In genomic region chr5:107167872-107168300, GRCm38 (mm10) we compare ENCODE assay signal across 8 mouse cellular contexts.
DNase-seq lines count a peak whose midpoint lies in the region; ATAC-seq and TF ChIP-seq lines count a peak whose summit lies in the region.

No protein-coding gene starts in this region.

- WGBS in intestine, embryonic 14.5 days: 39% methylated on average over 8 of the region's 8 CpGs
- 18% methylated on average over 8 of the region's 8 CpGs for WGBS in stomach, postnatal 0 days

- DNase-seq in adrenal gland, postnatal 25 days: peak; percentile 78
- DNase-seq in embryo, embryonic 11 days: peak; percentile 80
- peak; percentile 64 to 77 for DNase-seq in gastrocnemius, postnatal 36 days
- peak; percentile 70 for DNase-seq in intestine, embryonic 14.5 days (ENCODE audit: low spot score)
- DNase-seq in left cerebral cortex, adult 18-20 months (ENCODE audit: low spot score in 2 of 2): peak; percentile 52 to 68
- peak; percentile 89 for DNase-seq in lung, postnatal 36 days
- peak; percentile 48 for DNase-seq in stomach, postnatal 0 days (ENCODE audit: low spot score)
- DNase-seq in spleen, adult 12 weeks (ENCODE audit: low spot score): no peak

- no peaks in the 10 kb centered on the region for H3K36me3 ChIP-seq in intestine, embryonic 14.5 days (ENCODE audit: control insufficient read depth, insufficient read depth, low read length)
- H3K36me3 ChIP-seq in stomach, postnatal 0 days (ENCODE audit: control insufficient read depth, insufficient read depth, low read length): no peaks in the 10 kb centered on the region

- no peak overlapping the region for H3K9ac ChIP-seq in intestine, embryonic 14.5 days (ENCODE audit: low read length)
- no peak overlapping the region for H3K9ac ChIP-seq in stomach, postnatal 0 days (ENCODE audit: low read length)

- intact Hi-C loops in gastrocnemius, postnatal 36 days (cut with DNase I): loop anchor here (5.0 kb wide), 1 partner anchor 119 kb away; the partner anchor contains the start of gene Tgfbr3

- no peaks in the 10 kb centered on the region for H3K9me3 ChIP-seq in intestine, embryonic 14.5 days (ENCODE audit: control insufficient read depth, low read length)
- no peaks in the 10 kb centered on the region for H3K9me3 ChIP-seq in stomach, postnatal 0 days (ENCODE audit: control insufficient read depth, low read length)

- no peak for ATAC-seq in intestine, embryonic 14.5 days (replicated peaks; ENCODE audit: low FRiP score, low TSS enrichment, low read depth)
- peak; percentile 70; the same call in 1 of the 2 replicates for ATAC-seq in stomach, postnatal 0 days (ENCODE audit: low FRiP score, low TSS enrichment)

- peak; percentile 75 for TF ChIP-seq EP300 in stomach, postnatal 0 days (optimal IDR thresholded peaks at IDR 0.05)

- TF ChIP-seq CTCF in stomach, postnatal 0 days (IDR thresholded peaks at IDR 0.05; ENCODE audit: low read depth): no peak

- no peaks in the 10 kb centered on the region for H3K27me3 ChIP-seq in intestine, embryonic 14.5 days (replicated peaks; ENCODE audit: control insufficient read depth, insufficient read depth, low read length)
- no peaks in the 10 kb centered on the region for H3K27me3 ChIP-seq in stomach, postnatal 0 days (ENCODE audit: control insufficient read depth, insufficient read depth, low read length)

- peaks cover 46% of the 10 kb centered on the region for H3K4me1 ChIP-seq in intestine, embryonic 14.5 days (replicated peaks; ENCODE audit: control insufficient read depth, insufficient read depth, low read length)
- H3K4me1 ChIP-seq in stomach, postnatal 0 days (replicated peaks; ENCODE audit: control insufficient read depth, insufficient read depth): peaks cover 7% of the 10 kb centered on the region; the same call in 1 of the 2 replicates

- H3K4me2 ChIP-seq in intestine, embryonic 14.5 days (ENCODE audit: low read length): peak overlapping the region; percentile 43
- H3K4me2 ChIP-seq in stomach, postnatal 0 days (replicated peaks; ENCODE audit: low read depth): peak overlapping the region; percentile 34; the same call in 1 of the 2 replicates

- no peak overlapping the region for H3K4me3 ChIP-seq in intestine, embryonic 14.5 days (ENCODE audit: low read depth, low read length)
- no peak overlapping the region for H3K4me3 ChIP-seq in stomach, postnatal 0 days (ENCODE audit: low read depth, low read length)

- H3K27ac ChIP-seq in intestine, embryonic 14.5 days (ENCODE audit: low read depth): peak overlapping the region; percentile 77
- peak overlapping the region; percentile 86; the same call in 1 of the 2 replicates for H3K27ac ChIP-seq in stomach, postnatal 0 days (replicated peaks)
